Mouse (Mus musculus): Measurements from ENCODE around the gene Entpd1.

DNA sequence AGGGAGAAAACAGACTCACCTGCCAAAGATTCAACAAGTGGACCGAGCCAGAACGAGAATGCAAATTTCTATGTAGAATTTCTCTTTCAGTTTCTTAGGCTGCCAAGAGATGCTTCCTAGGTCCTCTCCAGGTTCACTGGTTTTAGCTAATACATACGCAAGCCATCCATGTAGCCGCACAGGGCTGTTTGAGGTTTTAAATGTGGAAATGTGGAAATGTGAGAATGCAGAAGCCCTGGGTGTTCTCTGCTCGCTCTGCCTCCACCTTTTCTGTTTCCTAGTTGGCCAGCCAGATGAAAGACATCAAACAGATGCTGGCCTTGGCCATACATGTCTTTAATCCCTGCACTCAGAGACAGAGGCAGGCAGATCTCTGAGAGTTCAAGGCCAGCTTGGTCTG is 26.4 kb downstream of the Entpd1 start:
- no peak for TF ChIP-seq CTCF (IDR thresholded peaks at IDR 0.05; ENCODE audit: borderline replicate concordance, insufficient read depth, low read depth, low read length)
- no peak for TF ChIP-seq POLR2A (IDR thresholded peaks at IDR 0.05; ENCODE audit: borderline replicate concordance, insufficient read depth, low read length)
